Mouse (Mus musculus): ENCODE measurements around the gene Faim2.

DNA sequence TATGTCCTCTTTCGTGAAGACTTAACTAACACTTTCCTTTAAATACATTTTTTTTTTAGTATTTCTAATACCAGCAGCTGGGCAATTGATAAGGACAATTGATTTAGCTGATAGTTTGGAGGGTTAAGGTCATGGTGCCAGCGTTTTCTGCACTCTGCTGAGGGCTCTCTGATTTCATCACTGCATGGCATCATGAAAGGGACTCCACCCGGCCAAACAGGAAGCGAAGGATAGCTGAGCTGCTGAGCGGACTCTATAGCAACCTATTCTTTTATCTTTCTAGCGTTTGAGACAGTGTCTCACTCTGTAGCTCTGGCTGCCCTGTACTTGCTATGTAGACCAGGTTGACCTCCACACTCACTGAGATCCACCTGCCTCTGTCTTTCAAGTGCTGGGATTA lies 43.2 kb downstream of the Faim2 start:
- TF ChIP-seq CTCF (IDR thresholded peaks at IDR 0.05; ENCODE audit: extremely low read depth, insufficient read depth, low read length) (no peak), POLR2A (IDR thresholded peaks at IDR 0.05; ENCODE audit: extremely low read depth, insufficient read depth, low read length) (no peak)
